Mouse (Mus musculus) embryonic facial prominence, embryonic 11.5 days (tissue): ENCODE data around the gene Emx2. TPM values are rescaled to one million over a fixed set of nuclear protein-coding genes. Genes with fewer than 3 reads are reported as not detected.

ENCODE experiments used
- ATAC-seq: fragments of 200-750 bp; cut with Nextera tagmentation; replicated peaks from 2 replicates; pipeline ENCODE4 v1.8.0; 2017; ENCODE audit warnings: low read depth; ENCODE audit not compliant: insufficient number of reproducible peaks, low FRiP score, low TSS enrichment
- DNase-seq: peaks from one replicate; pipeline ENCODE4 v3.0.0-alpha.2; 2015; ENCODE audit warnings: low spot score
- H3K27ac ChIP-seq: fragments of 300-500 bp; sonication (generic); replicated peaks from 2 replicates; pipeline ENCODE4 v1.5.1; 2014; ENCODE audit warnings: mild to moderate bottlenecking, low read depth, low read length, control low read depth
- H3K27me3 ChIP-seq: fragments of 300-500 bp; sonication (generic); 2 replicates; pipeline ENCODE4 v1.6.1; 2014; ENCODE audit warnings: mild to moderate bottlenecking, low read length, moderate library complexity, mixed read lengths; ENCODE audit not compliant: control insufficient read depth, insufficient read depth
- H3K36me3 ChIP-seq: fragments of 300-500 bp; sonication (generic); replicated peaks from 2 replicates; pipeline ENCODE4 v1.6.1; 2014; ENCODE audit warnings: low read depth, mild to moderate bottlenecking, low read length, moderate library complexity, mixed read lengths; ENCODE audit not compliant: control insufficient read depth, insufficient read depth
- H3K4me1 ChIP-seq: fragments of 300-500 bp; sonication (generic); 2 replicates; pipeline ENCODE4 v1.6.1; 2014; ENCODE audit warnings: low read length, mixed read lengths; ENCODE audit not compliant: control insufficient read depth, insufficient read depth
- H3K4me2 ChIP-seq: fragments of 300-500 bp; sonication (generic); 2 replicates; pipeline ENCODE4 v1.6.1; 2014; ENCODE audit warnings: low read depth, mild to moderate bottlenecking, control low read depth, low read length, moderate library complexity
- H3K4me3 ChIP-seq: fragments of 300-500 bp; sonication (generic); 2 replicates; pipeline ENCODE4 v1.5.1; 2014; ENCODE audit warnings: low read depth, low read length, control low read depth
- H3K9ac ChIP-seq: fragments of 300-500 bp; sonication (generic); replicated peaks from 2 replicates; pipeline ENCODE4 v1.6.1; 2014; ENCODE audit warnings: mild to moderate bottlenecking, control low read depth, low read length
- H3K9me3 ChIP-seq: fragments of 300-500 bp; sonication (generic); replicated peaks from 2 replicates; pipeline ENCODE4 v1.6.1; 2016; ENCODE audit warnings: mild to moderate bottlenecking, low read length, inconsistent platforms, mixed read lengths; ENCODE audit not compliant: control insufficient read depth
- WGBS: fragments of 180-500 bp; shearing (Covaris S2); extraction: QIAGEN DNeasy Blood & Tissue Kit; methylation state at CpG from one replicate; pipeline ENCODE4 v1.1.7; 2014; 5-methylcytosine and 5-hydroxymethylcytosine counted together
- polyA plus RNA-seq: library from polyadenylated mRNA; unstranded; fragments of >200 nt; fragmentation: Nextera tagmentation; extraction: Ambion mirVana; gene quantifications from 2 replicates; pipeline ENCODE4 v1.2.1, GENCODE M21; 2014

Gene Emx2
- polyA plus RNA-seq, 1 experiment from 2014 or later = 12.8 TPM

GRCm38 (mm10) chr19:59513181-59513580, 55.0 kb downstream of the Emx2 start:
- Histone ChIP-seq H3K36me3 (no peaks in the 10 kb centered on the region), H3K27me3 (no peaks in the 10 kb centered on the region), H3K4me2 (no peak overlapping the region), H3K4me3 (no peak overlapping the region), H3K4me1 (no peaks in the 10 kb centered on the region), H3K9me3 (no peaks in the 10 kb centered on the region), H3K27ac (no peak overlapping the region), H3K9ac (no peak overlapping the region)
- ATAC-seq (no peak), DNase-seq (no peak)
- WGBS = 87% methylated on average over 3 of the region's 3 CpGs

Other genes with a start within 250 kb of the Emx2 start
- not detected in 2 replicates for gene Kcnk18, start 239.2 kb upstream of the Emx2 start, polyA plus RNA-seq
- gene Slc18a2, start 197.5 kb upstream of the Emx2 start, polyA plus RNA-seq = 11.9 and 14.0 TPM in 2 replicates
- gene Rps12-ps3, start 136.1 kb upstream of the Emx2 start, polyA plus RNA-seq = 32.5 and 47.4 TPM in 2 replicates
- gene Pdzd8, start 112.6 kb upstream of the Emx2 start, polyA plus RNA-seq = 17.0 and 18.0 TPM in 2 replicates